Mouse (Mus musculus) small intestine, adult 2 months (tissue): Measurements from ENCODE around the gene Cyp19a1.

Experiments
- CTCF ChIP-seq: fragments of 200-500 bp; IDR thresholded peaks from 2 replicates; pipeline ENCODE4 v1.5.1; 2012; ENCODE audit warnings: low read depth, mild to moderate bottlenecking, control low read depth, inconsistent platforms, low read length, moderate library complexity, mixed read lengths; ENCODE audit not compliant: insufficient replicate concordance, insufficient read length; ENCODE audit errors: extremely low read depth
- POLR2A ChIP-seq: fragments of 200-500 bp; IDR thresholded peaks from 2 replicates; pipeline ENCODE4 v1.6.1; 2012; ENCODE audit warnings: low read depth, mild to moderate bottlenecking, control low read depth, inconsistent platforms, low read length, moderate library complexity

GRCm38 (mm10) chr9:54244869-54245665, 22.8 kb downstream of the Cyp19a1 start:
- TF ChIP-seq CTCF (no peak), POLR2A (no peak)
